Mouse (Mus musculus): ENCODE measurements around the gene Trim38. TPM values are rescaled to one million over a fixed set of nuclear protein-coding genes. Genes with fewer than 3 reads are reported as not detected.

The Trim38 gene
- total RNA-seq, 1 experiment from 2014 or later = 0.33 TPM

DNA sequence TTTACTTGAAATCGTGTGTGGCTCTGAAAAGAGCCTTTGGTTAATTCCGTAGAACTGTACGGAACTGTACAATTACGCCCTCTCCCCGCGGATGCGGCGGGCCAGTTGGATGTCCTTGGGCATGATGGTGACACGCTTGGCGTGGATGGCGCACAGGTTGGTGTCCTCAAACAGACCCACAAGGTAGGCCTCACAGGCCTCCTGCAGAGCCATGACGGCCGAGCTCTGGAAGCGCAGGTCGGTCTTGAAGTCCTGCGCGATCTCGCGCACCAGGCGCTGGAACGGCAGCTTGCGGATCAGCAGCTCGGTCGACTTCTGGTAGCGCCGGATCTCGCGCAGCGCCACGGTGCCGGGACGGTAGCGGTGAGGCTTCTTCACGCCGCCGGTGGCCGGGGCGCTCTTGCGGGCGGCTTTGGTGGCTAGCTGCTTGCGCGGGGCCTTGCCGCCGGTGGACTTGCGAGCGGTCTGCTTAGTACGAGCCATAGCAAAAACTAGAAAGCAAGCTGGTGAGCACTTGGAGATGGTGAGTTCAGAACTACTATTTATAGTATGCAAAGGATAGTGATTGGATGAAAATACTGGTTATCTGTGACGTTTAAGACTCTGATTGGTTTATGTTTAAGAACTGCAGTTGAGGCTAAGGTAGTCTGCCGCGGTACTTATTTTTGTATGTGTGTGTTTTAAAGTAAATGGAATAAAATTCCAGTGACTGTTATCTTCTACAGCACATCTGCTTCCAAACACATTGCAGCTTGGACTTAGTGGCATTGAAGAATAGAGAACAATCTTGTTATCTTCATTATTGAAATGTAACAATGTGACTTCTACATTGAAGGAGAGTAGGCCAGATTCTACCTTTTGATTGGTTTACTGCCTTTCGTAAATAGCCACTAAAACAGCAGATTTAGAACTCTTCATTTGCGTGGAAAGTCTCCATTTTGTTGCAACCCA is 7.6 kb upstream of the Trim38 start, which contains the start of gene Hist1h3a:
Hist1h3a (minus strand) TSS at position 516 of the 951 bp plus-strand sequence.
- peak; percentile 47 for DNase-seq

- no peak for DNase-seq
These were observed 6.5 kb upstream of the Trim38 start for GRCm38 (mm10) chr13:23763242-23763585.

DNA sequence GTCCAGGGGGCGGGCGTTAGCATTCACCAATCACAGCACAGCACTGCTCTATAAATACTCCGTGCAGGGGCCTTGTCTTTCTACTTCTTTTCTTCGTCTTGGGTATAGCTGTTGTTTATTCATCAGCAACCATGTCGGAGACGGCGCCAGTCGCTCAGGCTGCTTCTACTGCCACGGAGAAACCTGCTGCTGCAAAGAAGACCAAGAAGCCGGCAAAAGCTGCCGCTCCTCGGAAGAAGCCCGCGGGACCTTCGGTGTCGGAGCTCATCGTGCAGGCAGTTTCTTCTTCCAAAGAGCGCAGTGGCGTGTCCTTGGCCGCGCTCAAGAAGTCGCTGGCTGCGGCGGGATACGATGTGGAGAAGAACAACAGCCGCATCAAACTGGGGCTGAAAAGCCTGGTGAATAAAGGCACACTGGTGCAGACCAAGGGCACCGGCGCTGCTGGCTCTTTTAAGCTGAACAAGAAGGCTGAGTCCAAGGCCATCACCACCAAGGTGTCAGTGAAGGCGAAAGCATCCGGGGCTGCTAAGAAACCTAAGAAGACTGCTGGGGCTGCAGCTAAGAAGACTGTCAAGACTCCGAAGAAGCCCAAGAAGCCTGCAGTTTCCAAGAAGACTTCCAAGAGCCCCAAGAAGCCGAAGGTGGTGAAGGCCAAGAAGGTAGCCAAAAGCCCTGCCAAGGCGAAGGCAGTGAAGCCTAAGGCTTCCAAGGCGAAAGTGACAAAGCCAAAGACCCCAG is 6.0 kb upstream of the Trim38 start, which contains the start of gene Hist1h1a:
Hist1h1a (plus strand) TSS at position 81 of the 738 bp plus-strand sequence.
- peak; percentile 81 for DNase-seq

DNA sequence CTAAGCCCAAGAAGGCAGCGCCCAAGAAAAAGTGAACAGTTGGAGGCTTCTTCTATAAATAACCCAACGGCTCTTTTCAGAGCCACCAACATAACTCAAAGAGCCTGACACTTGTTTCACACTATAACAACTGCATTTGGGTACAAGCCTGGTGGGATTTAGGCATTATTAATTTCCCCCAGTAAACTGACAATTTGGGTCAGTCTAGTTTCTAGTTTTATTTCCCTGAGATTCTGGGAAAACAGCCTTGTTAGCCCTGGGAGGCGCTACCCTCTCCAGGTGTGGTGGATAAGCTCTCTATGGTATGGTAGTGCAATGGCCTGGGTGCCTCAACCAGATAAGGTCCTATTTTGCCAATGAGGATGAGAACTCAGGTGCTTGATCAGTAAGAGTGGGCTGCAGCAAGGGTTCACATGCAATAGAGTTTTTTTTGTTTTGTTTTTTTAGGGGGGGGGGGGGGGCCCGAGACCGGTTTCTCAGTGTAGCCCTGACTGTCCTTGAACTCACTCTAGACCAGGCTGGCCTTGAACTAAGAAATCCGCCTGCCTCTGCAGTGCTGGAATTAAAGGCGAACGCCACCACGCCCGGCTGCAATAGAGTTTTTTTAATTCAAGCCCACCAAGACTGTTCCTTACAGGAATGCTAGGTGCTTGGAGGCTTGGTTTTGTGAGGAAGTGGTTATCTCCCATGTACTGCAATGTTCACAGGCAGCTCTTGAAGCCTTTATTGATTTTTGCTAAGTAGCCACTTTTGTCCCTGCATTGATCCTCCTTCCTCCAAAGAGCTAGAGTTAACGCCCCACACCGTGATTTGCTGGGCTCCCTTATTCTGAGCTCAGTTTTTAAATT is 5.2 kb upstream of the Trim38 start:
- DNase-seq = no peak

- no peak for DNase-seq
These were observed 4.6 kb upstream of the Trim38 start for GRCm38 (mm10) chr13:23765172-23765513.

DNA sequence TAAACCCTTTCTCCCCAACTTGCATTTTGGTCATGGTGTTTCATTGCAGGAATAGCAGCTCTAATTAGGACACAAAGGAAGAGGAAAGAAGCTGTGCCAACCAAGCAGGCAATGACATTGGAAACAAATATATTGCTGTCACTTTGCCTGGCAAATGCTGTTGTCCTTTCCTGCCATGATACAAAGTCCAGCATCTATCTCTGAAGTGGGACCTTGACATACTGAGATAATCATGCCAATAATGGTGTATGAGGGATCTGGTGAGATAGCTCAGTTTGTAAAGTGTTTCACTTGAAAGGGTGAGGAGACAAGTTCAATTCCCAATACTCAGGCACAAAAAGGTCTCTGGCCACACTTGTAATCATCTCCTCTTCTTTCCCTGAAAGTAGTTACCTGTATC is 2.9 kb upstream of the Trim38 start:
- DNase-seq = no peak

- DNase-seq = no peak
These were observed 797 bp upstream of the Trim38 start for GRCm38 (mm10) chr13:23768834-23769397.

DNA sequence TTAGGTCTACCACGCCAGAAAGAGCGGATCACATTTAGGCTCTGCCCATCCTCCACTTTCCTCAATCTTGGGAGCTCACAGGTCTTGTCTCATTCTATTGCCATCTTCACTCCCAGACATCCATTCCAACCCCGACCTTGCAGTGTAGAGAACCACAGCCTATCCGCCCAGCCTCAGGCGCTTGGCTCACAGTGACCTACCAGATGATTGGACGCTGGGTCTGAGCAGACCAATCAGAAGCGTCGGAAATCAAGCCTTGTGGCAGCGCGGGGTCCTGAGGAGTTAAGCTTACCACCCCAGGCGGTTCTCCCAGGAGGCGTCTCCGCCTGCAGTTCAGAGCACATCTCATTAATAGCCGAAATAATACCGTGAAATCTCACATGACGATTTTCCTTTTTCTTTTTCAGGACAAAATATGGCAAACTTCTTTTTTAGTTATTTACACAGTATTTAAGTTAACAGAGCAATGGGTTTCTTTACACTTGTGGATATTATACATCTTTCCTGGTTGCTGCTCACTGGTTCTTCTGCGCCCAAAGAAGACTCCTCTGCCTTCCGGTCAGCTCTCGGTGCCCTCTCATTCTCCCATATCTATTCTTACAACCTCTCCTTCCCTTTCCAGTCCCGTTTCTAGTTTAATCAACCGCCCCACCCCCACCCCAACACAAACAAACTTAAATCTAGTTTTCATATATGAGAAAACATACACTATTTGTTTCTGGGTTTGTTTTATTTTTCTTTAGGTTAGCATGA is 3.0 kb downstream of the Trim38 start:
- peak; percentile 31 for DNase-seq

DNA sequence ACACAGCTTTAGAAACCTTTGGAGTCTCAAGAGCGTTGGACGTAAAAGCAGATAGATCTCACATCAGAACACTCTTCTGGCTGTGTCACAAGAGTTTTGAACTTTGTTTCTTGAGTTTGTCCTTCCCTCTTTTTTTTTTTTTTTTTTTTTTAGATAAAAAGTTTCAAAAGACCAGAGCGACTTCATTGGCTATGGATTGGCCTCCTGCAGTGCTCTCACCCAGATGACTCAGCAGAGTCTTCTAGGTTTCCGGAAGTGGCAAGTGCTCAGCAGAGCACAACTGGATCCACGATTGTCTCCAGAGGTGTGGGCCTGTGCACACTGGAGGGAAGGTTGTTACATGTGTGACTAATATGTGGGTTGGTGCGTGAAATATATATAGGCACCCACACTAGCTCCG is 8.6 kb downstream of the Trim38 start:
- no peak for DNase-seq

DNA sequence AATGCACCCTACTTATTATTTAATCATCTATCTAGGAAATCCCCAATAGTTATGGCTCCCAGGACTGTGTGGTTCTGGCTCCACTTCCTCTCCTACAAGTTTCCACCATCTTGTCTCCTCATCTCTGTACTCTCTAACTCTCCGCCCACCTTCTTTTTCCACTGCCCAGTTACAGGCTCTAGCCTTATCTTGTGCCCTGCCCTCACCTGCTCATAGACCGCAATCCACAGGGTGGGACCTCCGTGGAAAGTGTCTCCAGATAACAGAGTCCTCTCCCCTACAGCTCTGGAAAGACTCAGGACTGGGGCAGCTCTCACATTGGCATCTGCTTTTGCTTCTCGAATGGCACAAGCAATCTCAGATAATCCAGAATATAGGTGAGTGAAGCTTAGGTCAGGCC is 9.3 kb downstream of the Trim38 start:
- DNase-seq = no peak

DNA sequence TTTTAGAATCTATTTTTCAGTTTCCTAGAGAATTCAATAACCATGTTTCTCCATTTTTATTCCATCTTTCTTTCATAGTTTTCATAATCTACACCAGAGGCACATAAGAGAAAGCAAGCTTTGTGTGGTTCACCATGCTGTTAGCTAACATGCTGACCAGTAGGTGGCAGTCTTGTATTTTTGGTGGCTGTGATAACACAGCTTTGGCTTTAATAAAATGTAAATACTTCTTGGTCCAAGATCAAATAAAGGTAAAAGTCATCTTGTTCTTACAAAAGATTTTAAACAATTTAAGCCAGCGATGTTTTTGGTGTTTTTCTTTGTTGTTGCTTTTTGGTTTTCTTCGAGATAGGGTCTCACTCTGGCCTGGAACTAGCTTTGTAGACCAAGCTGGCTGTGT is 22.8 kb downstream of the Trim38 start:
- DNase-seq = peak; percentile 21

DNA sequence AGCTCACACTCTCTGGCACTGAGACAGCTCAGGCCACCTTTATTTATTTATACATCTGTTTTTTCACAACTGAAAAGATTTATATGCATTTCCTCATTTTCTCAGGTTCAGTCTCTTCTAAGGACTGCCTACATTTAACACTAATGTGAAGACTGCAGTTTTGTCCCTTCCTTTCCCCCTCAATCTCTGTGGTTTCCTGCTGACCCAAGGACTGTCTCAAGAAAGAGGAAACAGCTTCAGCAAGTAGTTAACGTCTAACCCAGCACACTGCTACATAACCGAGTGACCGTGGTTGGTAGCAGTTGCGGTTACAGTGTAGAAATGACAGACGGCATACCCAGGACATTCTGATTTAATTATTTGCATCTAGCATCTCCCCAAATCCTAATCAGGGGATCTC is 29.7 kb downstream of the Trim38 start:
- no peak for DNase-seq

DNA sequence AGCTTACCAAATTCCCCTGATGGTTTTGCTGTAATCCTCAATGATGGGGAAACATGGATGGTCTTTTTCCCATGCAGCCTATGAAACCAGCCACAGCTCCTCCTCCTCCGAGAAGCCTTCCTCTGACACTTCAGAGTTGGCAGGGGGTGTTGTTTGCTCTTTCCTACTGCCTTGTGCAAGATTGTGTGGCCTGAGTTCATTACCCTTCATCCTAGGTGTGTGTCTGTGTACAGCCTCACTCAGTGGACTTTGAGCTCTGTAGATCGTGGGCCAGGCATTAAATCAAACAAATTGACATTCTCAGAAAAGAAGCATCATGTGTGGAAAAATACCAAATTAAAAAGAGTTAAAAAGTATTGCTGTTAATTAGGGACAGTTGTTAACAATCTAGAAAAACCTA is 34.8 kb downstream of the Trim38 start:
- DNase-seq = no peak

GRCm38 (mm10) chr13:23806422-23807052 is 36.8 kb downstream of the Trim38 start, which contains the start of gene Slc17a2:
Slc17a2 (plus strand) TSS chr13:23806993.
- DNase-seq = no peak

DNA sequence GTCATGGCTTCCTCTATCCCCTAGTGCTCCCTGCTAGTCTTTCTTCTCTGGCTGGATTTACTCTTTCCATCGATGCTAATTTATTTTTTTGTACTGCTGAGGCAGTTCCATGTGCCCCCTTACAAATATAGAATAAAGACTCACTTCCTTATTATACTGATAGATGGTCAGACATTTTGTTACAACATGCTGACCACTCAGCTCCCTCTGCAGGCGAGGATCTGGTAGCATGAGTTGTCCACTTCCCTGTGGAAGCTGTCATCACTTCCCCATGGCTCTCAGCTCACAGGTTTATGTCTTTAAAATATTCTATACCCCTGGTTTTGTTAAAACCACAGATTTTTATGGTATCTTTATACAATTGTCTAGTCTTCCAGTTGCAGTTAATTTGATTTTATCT is 46.4 kb downstream of the Trim38 start:
- no peak for DNase-seq

- DNase-seq = no peak
These were observed 50.6 kb downstream of the Trim38 start for GRCm38 (mm10) chr13:23820179-23820940.

- no peak for DNase-seq
These were observed 52.5 kb downstream of the Trim38 start for GRCm38 (mm10) chr13:23822213-23822612.

GRCm38 (mm10) chr13:23826606-23827005 is 56.9 kb downstream of the Trim38 start:
- DNase-seq = no peak

- peak; percentile 26 for DNase-seq
These were observed 63.3 kb downstream of the Trim38 start for GRCm38 (mm10) chr13:23833053-23833452.

- DNase-seq = no peak
These were observed 65.1 kb downstream of the Trim38 start for GRCm38 (mm10) chr13:23834836-23835235.

Data from adrenal gland, postnatal 25 days (tissue).